Mouse (Mus musculus) MEL (cell line): ENCODE results near the gene Rbfox2.

Source experiments
- CTCF ChIP-seq, 3 experiments: IDR thresholded peaks in 2 of 3; conservative IDR thresholded peaks in 1 of 3; 2 replicates each; pipeline ENCODE4 v1.5.1; 2011 to 2012; ENCODE audit warnings: low read length in 3 of 3, low read depth in 2 of 3, mild to moderate bottlenecking in 2 of 3, improper control_type of control experiment in 1 of 3, inconsistent platforms in 1 of 3, mixed read lengths in 1 of 3, moderate library complexity in 1 of 3; ENCODE audit not compliant: control insufficient read depth in 1 of 3, insufficient read depth in 1 of 3, poor library complexity in 1 of 3, severe bottlenecking in 1 of 3
- MYC ChIP-seq: IDR thresholded peaks from 2 replicates; pipeline ENCODE4 v1.6.1; 2011; ENCODE audit warnings: low read depth, mild to moderate bottlenecking, low read length, improper control_type of control experiment, moderate library complexity
- POLR2A ChIP-seq, 2 experiments: IDR thresholded peaks; 2 replicates each; pipeline ENCODE4 v1.6.1; 2011 to 2012; ENCODE audit warnings: low read length in 2 of 2, mild to moderate bottlenecking in 2 of 2, control low read depth in 1 of 2, improper control_type of control experiment in 1 of 2, low read depth in 1 of 2, moderate library complexity in 1 of 2; ENCODE audit not compliant: control insufficient read depth in 1 of 2, insufficient read depth in 1 of 2, poor library complexity in 1 of 2
- TBP ChIP-seq: IDR thresholded peaks from 2 replicates; pipeline ENCODE4 v1.8.0; 2011; ENCODE audit warnings: low read depth, low read length, improper control_type of control experiment

DNA sequence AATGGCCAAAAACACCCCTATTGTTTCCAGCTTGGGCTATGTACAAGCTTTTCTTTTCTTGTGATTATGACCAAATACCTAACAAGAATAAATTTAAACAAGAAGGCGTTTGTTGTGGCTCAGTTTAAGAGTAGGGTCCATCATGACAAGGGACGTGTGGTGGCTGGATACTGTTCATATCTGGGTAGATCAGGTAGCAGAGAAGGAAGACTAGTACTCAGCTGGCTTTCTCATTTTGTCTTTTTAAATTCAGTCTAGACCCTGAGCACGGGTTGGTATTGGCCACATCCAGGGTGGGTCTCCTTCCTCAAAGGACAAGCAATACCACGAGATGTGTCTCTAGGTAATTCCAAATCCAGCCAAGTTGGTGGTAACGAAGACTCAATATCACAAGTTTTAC lies 57.4 kb downstream of the Rbfox2 start:
- TF ChIP-seq CTCF (IDR thresholded peaks at IDR 0.05 in 2 of 3, conservative IDR thresholded peaks at IDR 0.05 in 1 of 3; ENCODE audit: control insufficient read depth in 1 of 3, insufficient read depth in 1 of 3, low read depth in 2 of 3, low read length in 3 of 3, poor library complexity in 1 of 3, severe bottlenecking in 1 of 3), result no peak
- no peak for TF ChIP-seq TBP
- TF ChIP-seq POLR2A (IDR thresholded peaks at IDR 0.05; ENCODE audit: control insufficient read depth in 1 of 2, insufficient read depth in 1 of 2, low read depth in 1 of 2, low read length in 2 of 2, poor library complexity in 1 of 2), result no peak
- TF ChIP-seq MYC, result no peak
